ENCODE assay signal across 9 mouse cellular contexts in genomic region chr1:119292216-119292615, GRCm38 (mm10).
A peak's percentile ranks its signal among the peaks of the same experiment; 100 is the strongest.
DNase-seq lines count a peak whose midpoint lies in the region; ATAC-seq lines count a peak whose summit lies in the region.
"Had no signal": no experiment of that assay in that cellular context is flagged by ENCODE, and none has a peak within 500 bp of the region (broad histone marks: within the 10 kb centered on the region; RNA-seq: fewer than 3 reads in every experiment).

No protein-coding gene starts in this region.

- 70% methylated on average over 7 of the region's 7 CpGs for WGBS in kidney, embryonic 15.5 days

- H3K4me2 ChIP-seq in kidney, embryonic 15.5 days = no peak overlapping the region

- no peaks in the 10 kb centered on the region for H3K27me3 ChIP-seq in kidney, embryonic 15.5 days

- no peak overlapping the region for H3K4me3 ChIP-seq in kidney, embryonic 15.5 days (replicated peaks)
- H3K4me3 ChIP-seq: left cerebral cortex, adult 2 months had no signal

- no peak overlapping the region for H3K27ac ChIP-seq in kidney, embryonic 15.5 days
- H3K27ac ChIP-seq: left cerebral cortex, adult 2 months had no signal

- DNase-seq in kidney, adult 11 months = peak; percentile 58
- DNase-seq in brain, adult 2 months (ENCODE audit: low read depth, low spot score) = peak; percentile 97
- peak; percentile 24 for DNase-seq in gastrocnemius, postnatal 25 days
- peak; percentile 48 for DNase-seq in ovary, adult 18-20 months (ENCODE audit: low spot score)
- DNase-seq in yolk sac, embryonic 10.5 days (ENCODE audit: low spot score) = no peak
- DNase-seq in left cerebral cortex, adult 18-20 months (ENCODE audit: low spot score in 2 of 2) = no peak

- H3K4me1 ChIP-seq in kidney, embryonic 15.5 days = peaks cover 6% of the 10 kb centered on the region

- no peaks in the 10 kb centered on the region for H3K36me3 ChIP-seq in kidney, embryonic 15.5 days

- H3K9ac ChIP-seq in kidney, embryonic 15.5 days = no peak overlapping the region

- no peaks in the 10 kb centered on the region for H3K9me3 ChIP-seq in kidney, embryonic 15.5 days (replicated peaks)

- no peak for ATAC-seq in kidney, embryonic 15.5 days (replicated peaks; ENCODE audit: low FRiP score)
- no peak for ATAC-seq in megakaryocyte-erythroid progenitor cell, adult 5-6 weeks (replicated peaks; ENCODE audit: low FRiP score, low TSS enrichment, poor library complexity, severe bottlenecking)

Comparison
In these comparisons a context has a peak if more than half of its experiments do, and no peak if none do; other contexts are left out.
1. DNase-seq: peak in kidney, adult 11 months (single experiment), brain, adult 2 months (single experiment), gastrocnemius, postnatal 25 days (single experiment) and ovary, adult 18-20 months (single experiment); none in yolk sac, embryonic 10.5 days (single experiment) and left cerebral cortex, adult 18-20 months (0 of 2).